Mouse (Mus musculus) E14TG2a.4 (cell line): ENCODE data around the gene Necab3.

Source experiments
- CTCF ChIP-seq: conservative IDR thresholded peaks from 2 replicates; pipeline ENCODE4 v1.5.1; 2014; ENCODE audit warnings: low read length
- NANOG ChIP-seq: IDR thresholded peaks from 2 replicates; pipeline ENCODE4 v1.6.1; 2014; ENCODE audit warnings: borderline replicate concordance, low read length, mixed read lengths
- POU5F1 ChIP-seq: IDR thresholded peaks from 2 replicates; pipeline ENCODE4 v1.6.1; 2014; ENCODE audit warnings: low read length, borderline replicate concordance

DNA sequence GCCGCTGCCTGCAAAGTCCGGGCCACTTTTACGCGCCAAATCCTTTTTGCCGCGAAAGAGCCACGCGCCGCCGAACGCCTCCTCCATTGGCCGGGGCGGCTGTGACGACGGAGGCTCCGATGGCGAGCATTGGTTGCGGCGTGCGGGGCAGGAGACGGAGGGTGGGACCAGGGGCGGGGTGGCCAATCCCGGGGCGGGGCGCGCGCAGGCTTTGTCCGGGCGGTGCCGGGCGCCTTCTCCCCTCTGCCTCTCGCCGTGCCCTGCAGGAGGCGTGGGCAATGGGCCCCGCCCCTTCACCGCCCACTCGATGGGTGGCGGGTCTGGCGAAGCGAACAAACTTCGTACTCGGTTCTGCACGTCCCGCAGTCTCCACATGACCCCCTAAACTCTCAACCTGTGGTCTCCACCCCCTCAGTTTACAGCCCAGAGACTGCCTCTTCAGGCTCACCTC, 11.2 kb upstream of the Necab3 start, which contains the start of gene E2f1:
- TF ChIP-seq CTCF (no peak), NANOG (no peak), POU5F1 (no peak)
